Comparison of ENCODE assay signal across 19 mouse cellular contexts in genomic region chr4:84431677-84432515, GRCm38 (mm10).
DNase-seq lines count a peak whose midpoint lies in the region; ATAC-seq lines count a peak whose summit lies in the region.
"Had no signal": no experiment of that assay in that cellular context is flagged by ENCODE, and none has a peak within 500 bp of the region (broad histone marks: within the 10 kb centered on the region; RNA-seq: fewer than 3 reads in every experiment).

No protein-coding gene starts in this region.

- no peak overlapping the region for H3K4me3 ChIP-seq in liver, embryonic 13.5 days (replicated peaks)
- no peak overlapping the region for H3K4me3 ChIP-seq in liver, embryonic 11.5 days (ENCODE audit: low read depth, low read length)
- no peak overlapping the region for H3K4me3 ChIP-seq in liver, embryonic 16.5 days (ENCODE audit: low read depth, low read length)
- no peak overlapping the region for H3K4me3 ChIP-seq in heart, embryonic 12.5 days
- H3K4me3 ChIP-seq: forebrain, embryonic 13.5 days; hindbrain, embryonic 12.5 days; midbrain, embryonic 13.5 days; neural tube, embryonic 13.5 days had no signal

- DNase-seq in liver, embryonic 13.5 days: no peak
- no peak for DNase-seq in liver, embryonic 11.5 days (ENCODE audit: low spot score)
- DNase-seq in yolk sac, embryonic 10.5 days (ENCODE audit: low spot score): peak; percentile 38
- DNase-seq in thymus, postnatal 14 days: no peak
- DNase-seq in cerebellum, postnatal 14 days: no peak
- DNase-seq: adrenal gland, postnatal 36 days; cerebellum, adult 2 months; gastrocnemius, postnatal 14 days; thymus, adult 2 months had no signal

- peaks cover 11% of the 10 kb centered on the region for H3K4me1 ChIP-seq in liver, embryonic 13.5 days (replicated peaks)
- H3K4me1 ChIP-seq in liver, embryonic 11.5 days (replicated peaks; ENCODE audit: control insufficient read depth, insufficient read depth, low read length): no peaks in the 10 kb centered on the region; the same call in 1 of the 2 replicates
- no peaks in the 10 kb centered on the region; the same call in 1 of the 2 replicates for H3K4me1 ChIP-seq in liver, embryonic 16.5 days (ENCODE audit: control insufficient read depth, low read depth, low read length)
- H3K4me1 ChIP-seq in heart, embryonic 12.5 days (replicated peaks): no peaks in the 10 kb centered on the region

- no peaks in the 10 kb centered on the region for H3K9me3 ChIP-seq in liver, embryonic 13.5 days (replicated peaks)
- H3K9me3 ChIP-seq in liver, embryonic 11.5 days (ENCODE audit: control insufficient read depth, low read length): no peaks in the 10 kb centered on the region
- no peaks in the 10 kb centered on the region for H3K9me3 ChIP-seq in liver, embryonic 16.5 days (replicated peaks; ENCODE audit: control insufficient read depth, low read length)
- H3K9me3 ChIP-seq in heart, embryonic 12.5 days (replicated peaks): no peaks in the 10 kb centered on the region
- H3K9me3 ChIP-seq: forebrain, embryonic 13.5 days; hindbrain, embryonic 12.5 days; midbrain, embryonic 13.5 days; neural tube, embryonic 13.5 days had no signal

- ATAC-seq in liver, embryonic 13.5 days (ENCODE audit: low read depth): no peak
- ATAC-seq in liver, embryonic 11.5 days (replicated peaks; ENCODE audit: low FRiP score): no peak
- peak; percentile 69 for ATAC-seq in common myeloid progenitor, adult 5-6 weeks (replicated peaks; ENCODE audit: low read depth, poor library complexity, severe bottlenecking)
- ATAC-seq in liver, embryonic 16.5 days (ENCODE audit: low read depth): peak; percentile 82
- no peak for ATAC-seq in heart, embryonic 12.5 days (ENCODE audit: insufficient number of reproducible peaks, low FRiP score)
- ATAC-seq: forebrain, embryonic 13.5 days; inflammation-experienced regulatory T-cells, adult 6 months; lung, postnatal 0 days; midbrain, embryonic 13.5 days had no signal

- no peak overlapping the region for H3K27ac ChIP-seq in liver, embryonic 13.5 days
- H3K27ac ChIP-seq in liver, embryonic 11.5 days (ENCODE audit: low read depth, low read length): no peak overlapping the region
- no peak overlapping the region for H3K27ac ChIP-seq in liver, embryonic 16.5 days (ENCODE audit: low read length)
- H3K27ac ChIP-seq in heart, embryonic 12.5 days (ENCODE audit: poor library complexity, severe bottlenecking): no peak overlapping the region
- H3K27ac ChIP-seq: forebrain, embryonic 13.5 days; hindbrain, embryonic 12.5 days; midbrain, embryonic 13.5 days; neural tube, embryonic 13.5 days had no signal

- 0 out of 2 replicates have a peak overlapping the region, but pooled peaks have one; percentile 17 for H3K4me2 ChIP-seq in liver, embryonic 13.5 days
- no peak overlapping the region for H3K4me2 ChIP-seq in liver, embryonic 11.5 days
- 0 out of 2 replicates have a peak overlapping the region, but pooled peaks have one; percentile 20 for H3K4me2 ChIP-seq in liver, embryonic 16.5 days (ENCODE audit: low read depth, low read length)
- H3K4me2 ChIP-seq in heart, embryonic 12.5 days: no peak overlapping the region
- H3K4me2 ChIP-seq: forebrain, embryonic 13.5 days; hindbrain, embryonic 12.5 days; midbrain, embryonic 13.5 days; neural tube, embryonic 13.5 days had no signal

- WGBS in liver, embryonic 13.5 days (ENCODE audit: insufficient replicate concordance): 14% methylated on average over 6 of the region's 6 CpGs
- WGBS in liver, embryonic 11.5 days: 27% methylated on average over 6 of the region's 6 CpGs
- WGBS in liver, embryonic 16.5 days (ENCODE audit: insufficient replicate concordance): 11% methylated on average over 6 of the region's 6 CpGs
- WGBS in heart, embryonic 12.5 days: 49% methylated on average over 6 of the region's 6 CpGs

- H3K9ac ChIP-seq in liver, embryonic 13.5 days: no peak overlapping the region
- no peak overlapping the region for H3K9ac ChIP-seq in liver, embryonic 11.5 days (ENCODE audit: low read depth, low read length)
- H3K9ac ChIP-seq in liver, embryonic 16.5 days (ENCODE audit: low read depth, low read length): no peak overlapping the region
- H3K9ac ChIP-seq in heart, embryonic 12.5 days: no peak overlapping the region
- H3K9ac ChIP-seq: forebrain, embryonic 13.5 days; hindbrain, embryonic 12.5 days; midbrain, embryonic 13.5 days; neural tube, embryonic 13.5 days had no signal

- no peaks in the 10 kb centered on the region for H3K36me3 ChIP-seq in liver, embryonic 13.5 days
- H3K36me3 ChIP-seq in liver, embryonic 11.5 days (ENCODE audit: control insufficient read depth, insufficient read depth, low read length): no peaks in the 10 kb centered on the region
- H3K36me3 ChIP-seq in liver, embryonic 16.5 days (ENCODE audit: control insufficient read depth, insufficient read depth): no peaks in the 10 kb centered on the region
- H3K36me3 ChIP-seq in heart, embryonic 12.5 days: no peaks in the 10 kb centered on the region
- H3K36me3 ChIP-seq: hindbrain, embryonic 12.5 days; midbrain, embryonic 13.5 days; neural tube, embryonic 13.5 days had no signal

- no peaks in the 10 kb centered on the region for H3K27me3 ChIP-seq in liver, embryonic 13.5 days
- no peaks in the 10 kb centered on the region for H3K27me3 ChIP-seq in liver, embryonic 11.5 days (replicated peaks; ENCODE audit: control insufficient read depth, insufficient read depth, low read length)
- no peaks in the 10 kb centered on the region for H3K27me3 ChIP-seq in liver, embryonic 16.5 days (ENCODE audit: control insufficient read depth, insufficient read depth, low read depth, low read length)
- H3K27me3 ChIP-seq in heart, embryonic 12.5 days (replicated peaks): no peaks in the 10 kb centered on the region
- H3K27me3 ChIP-seq: CH12.LX; forebrain, embryonic 13.5 days; hindbrain, embryonic 12.5 days; midbrain, embryonic 13.5 days; neural tube, embryonic 13.5 days had no signal

Comparison
In these comparisons a context has a peak if more than half of its experiments do, and no peak if none do; other contexts are left out.
1. ATAC-seq: peak in common myeloid progenitor, adult 5-6 weeks (single experiment) and liver, embryonic 16.5 days (single experiment); none in liver, embryonic 13.5 days (single experiment), liver, embryonic 11.5 days (single experiment) and heart, embryonic 12.5 days (single experiment).
2. H3K4me2 ChIP-seq: peak in liver, embryonic 13.5 days (single experiment) and liver, embryonic 16.5 days (single experiment); none in liver, embryonic 11.5 days (single experiment) and heart, embryonic 12.5 days (single experiment).